Mouse (Mus musculus) spleen, adult 2 months (tissue): Measurements from ENCODE around the gene Polrmt.

Experiments used
- CTCF ChIP-seq: fragments of 200-500 bp; IDR thresholded peaks from 2 replicates; pipeline ENCODE4 v1.5.1; 2011; ENCODE audit warnings: mild to moderate bottlenecking, inconsistent platforms; ENCODE audit not compliant: insufficient read depth, insufficient read length, insufficient replicate concordance; ENCODE audit errors: extremely low read depth
- POLR2A ChIP-seq: fragments of 200-500 bp; IDR thresholded peaks from 2 replicates; pipeline ENCODE4 v1.6.1; 2011; ENCODE audit warnings: low read depth, low read length, inconsistent platforms

DNA sequence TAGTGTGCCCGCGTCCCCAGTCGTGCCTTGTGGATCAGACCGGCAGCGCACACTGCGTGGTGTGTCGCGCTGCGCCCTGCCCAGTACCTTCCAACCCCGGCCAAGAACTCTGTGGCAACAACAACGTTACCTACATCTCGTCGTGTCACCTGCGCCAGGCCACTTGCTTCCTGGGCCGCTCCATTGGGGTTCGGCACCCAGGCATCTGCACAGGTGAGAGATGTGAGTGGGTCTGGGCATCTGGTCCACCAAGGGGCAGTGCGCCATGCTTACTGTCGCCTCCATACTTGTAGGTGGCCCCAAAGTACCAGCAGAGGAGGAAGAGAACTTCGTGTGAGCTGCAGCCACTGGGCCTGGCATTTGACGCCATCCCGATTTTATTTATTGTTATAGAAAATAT lies 34.8 kb upstream of the Polrmt start:
- TF ChIP-seq CTCF: no peak
- no peak for TF ChIP-seq POLR2A
